Mouse (Mus musculus): ENCODE data around the gene Lmo3.

DNA sequence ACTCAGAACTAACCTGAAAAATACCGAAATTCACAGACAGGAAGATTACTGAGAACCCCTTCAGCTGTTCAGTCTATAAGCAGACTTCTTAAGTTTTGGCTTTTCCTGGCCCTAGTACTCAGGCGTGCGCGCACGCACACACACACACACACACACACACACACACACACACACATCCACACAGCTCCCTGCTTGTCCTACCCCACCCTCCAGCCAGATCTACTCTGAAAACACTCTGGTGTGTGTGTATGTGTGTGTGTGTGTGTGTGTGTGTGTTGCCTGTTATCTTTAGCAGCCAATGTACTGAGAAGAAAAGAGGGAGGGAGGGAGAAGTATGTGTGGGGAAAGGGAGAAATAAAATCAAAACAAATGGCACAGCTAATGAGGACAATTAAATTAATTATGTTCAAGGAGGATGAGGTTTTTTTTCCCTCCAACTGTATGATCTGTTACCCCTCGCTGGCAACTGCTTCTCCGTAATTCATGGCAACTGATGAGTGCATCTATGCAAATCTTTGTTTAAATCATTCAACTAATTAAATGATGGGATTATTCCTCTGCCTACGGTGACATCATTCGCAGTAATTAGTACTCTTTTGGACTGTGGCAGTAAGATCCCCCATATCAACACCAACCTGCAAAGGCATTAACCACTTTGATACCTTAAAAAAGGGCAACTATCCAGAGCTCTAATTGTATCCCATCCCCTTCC is 157.1 kb downstream of the Lmo3 start:
- TF ChIP-seq CTCF (IDR thresholded peaks at IDR 0.05; ENCODE audit: low read depth), result no peak
- TF ChIP-seq EP300 (optimal IDR thresholded peaks at IDR 0.05), result no peak
